Mouse (Mus musculus) megakaryocyte progenitor cell, adult 5-6 weeks (primary cell): ENCODE measurements around the gene Kif21b. TPM values are rescaled to one million over a fixed set of nuclear protein-coding genes. Genes with fewer than 3 reads are reported as not detected.
A peak's percentile ranks its signal among the peaks of the same experiment; 100 is the strongest.

Experiments
- ATAC-seq: replicated peaks from 2 replicates; pipeline ENCODE4 v1.8.0; 2016; ENCODE audit warnings: mild to moderate bottlenecking, moderate TSS enrichment, inconsistent platforms; ENCODE audit not compliant: poor library complexity
- total RNA-seq, 2 experiments: library from RNA; stranded (forward) in 1 of 2; stranded (reverse) in 1 of 2; fragments of 157-497, 149-512 nt in 1 of 2; fragments of 200-1000 nt in 1 of 2; gene quantifications; 2 replicates each; pipeline versions ENCODE4 v1.2.3 to v1.2.4; 2015 to 2017

Gene Kif21b
- total RNA-seq (2015) (7.7 and 8.6 TPM in 2 replicates), total RNA-seq (2017) (8.0 and 10.3 TPM in 2 replicates)

DNA sequence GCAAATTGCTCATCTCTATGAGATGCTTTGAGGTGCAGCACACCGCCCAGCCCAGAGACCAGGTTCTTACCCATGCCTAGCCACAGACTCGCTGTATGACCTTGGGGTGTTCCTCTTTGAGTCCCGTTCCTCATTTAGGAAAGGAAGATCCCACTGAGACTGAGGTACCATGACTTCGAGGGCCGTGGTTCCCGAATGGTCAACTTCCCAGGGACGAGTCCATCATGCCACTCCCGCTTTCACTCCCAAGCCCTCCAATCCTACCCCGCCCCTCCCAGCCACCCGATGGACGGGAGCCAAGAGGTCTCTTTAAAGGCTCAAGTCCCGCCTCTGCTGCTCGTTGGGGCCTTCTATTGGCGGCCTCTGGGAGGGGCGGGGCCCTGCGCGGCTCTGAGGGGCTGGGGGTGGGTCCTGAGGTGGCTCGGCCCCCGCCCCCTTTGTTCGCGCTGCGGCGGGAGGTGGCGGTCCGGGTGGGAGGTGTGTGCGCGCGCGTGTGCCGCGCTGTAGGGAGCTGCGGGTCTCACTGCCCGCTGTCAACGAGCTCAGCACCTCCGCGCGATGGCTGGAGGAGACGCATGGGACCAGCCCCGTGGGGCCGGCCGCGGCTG is at the start of gene Kif21b:
TSS of gene Kif21b (plus strand) at position 439 of the 608 bp plus-strand sequence.
- peak; percentile 70 for ATAC-seq

- no peak for ATAC-seq
Observed at GRCm38 (mm10) chr1:136085988-136086685, 45.1 kb upstream of the Kif21b start.

- no peak for ATAC-seq
Observed at GRCm38 (mm10) chr1:136089368-136090165, 41.6 kb upstream of the Kif21b start.

- no peak for ATAC-seq
Observed at GRCm38 (mm10) chr1:136093726-136094125, 37.5 kb upstream of the Kif21b start.

- ATAC-seq: no peak
Observed at GRCm38 (mm10) chr1:136094807-136095206, 36.4 kb upstream of the Kif21b start.

- no peak; the same call in 1 of the 2 replicates for ATAC-seq
Observed at GRCm38 (mm10) chr1:136102094-136102493, 29.1 kb upstream of the Kif21b start.

DNA sequence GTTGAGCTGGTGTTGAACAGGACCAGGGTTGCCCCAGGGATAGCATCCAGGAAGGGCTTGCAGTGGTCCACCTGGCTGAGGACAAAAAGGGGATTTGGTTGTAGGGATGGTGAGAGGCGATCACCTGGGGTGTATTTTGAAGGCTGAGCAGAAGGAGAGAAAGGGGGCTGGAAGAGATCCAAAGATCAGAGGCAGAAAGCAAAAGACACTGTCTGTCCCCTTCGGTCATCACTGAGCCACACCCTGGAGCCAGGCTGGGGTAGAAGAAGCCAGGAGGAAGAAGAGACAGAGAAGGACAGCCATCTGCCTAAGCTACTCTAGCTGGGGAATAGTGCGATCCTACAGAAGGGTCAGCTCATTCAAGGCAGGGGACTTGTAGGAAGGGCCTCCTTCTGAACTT is 28.6 kb upstream of the Kif21b start:
- ATAC-seq: no peak

DNA sequence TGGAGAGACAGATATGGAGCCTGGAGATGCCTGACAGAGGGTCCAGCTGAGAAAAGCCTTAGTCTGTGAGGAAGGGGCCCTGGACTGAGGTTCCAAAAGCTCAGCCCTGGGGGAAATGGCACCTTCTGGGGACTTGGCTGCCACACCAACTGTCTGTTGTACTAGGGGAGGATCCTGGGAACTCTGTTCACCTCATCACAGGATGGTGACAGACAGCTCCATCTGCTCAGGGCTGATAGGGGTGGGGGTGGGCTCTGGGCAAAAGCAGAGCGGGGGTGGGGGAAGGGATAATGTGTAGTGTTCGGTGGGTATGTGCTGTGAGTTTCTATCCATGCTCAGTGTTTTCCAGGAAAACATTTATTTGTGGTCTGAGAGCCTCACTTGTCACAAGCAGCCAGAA is 28.2 kb upstream of the Kif21b start:
- ATAC-seq: no peak

DNA sequence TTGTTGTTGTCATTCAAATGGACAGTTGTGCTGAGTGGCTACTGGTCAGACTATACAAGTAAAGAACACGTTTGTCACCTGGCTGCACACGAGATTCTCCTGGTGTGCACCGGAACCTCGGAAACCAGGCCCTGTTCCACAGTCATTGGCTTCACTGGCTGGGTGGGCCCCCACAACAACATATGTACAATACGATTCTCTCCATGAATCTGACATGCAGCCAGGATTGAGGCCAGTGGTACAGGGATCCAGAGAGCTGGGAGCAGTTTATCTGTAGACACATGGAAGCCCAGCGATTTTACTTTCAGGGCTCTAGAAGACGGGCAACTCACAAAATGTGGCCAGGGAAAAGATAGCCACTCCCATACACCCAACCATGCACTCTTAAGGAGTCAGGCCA is 27.5 kb upstream of the Kif21b start:
- ATAC-seq: no peak

DNA sequence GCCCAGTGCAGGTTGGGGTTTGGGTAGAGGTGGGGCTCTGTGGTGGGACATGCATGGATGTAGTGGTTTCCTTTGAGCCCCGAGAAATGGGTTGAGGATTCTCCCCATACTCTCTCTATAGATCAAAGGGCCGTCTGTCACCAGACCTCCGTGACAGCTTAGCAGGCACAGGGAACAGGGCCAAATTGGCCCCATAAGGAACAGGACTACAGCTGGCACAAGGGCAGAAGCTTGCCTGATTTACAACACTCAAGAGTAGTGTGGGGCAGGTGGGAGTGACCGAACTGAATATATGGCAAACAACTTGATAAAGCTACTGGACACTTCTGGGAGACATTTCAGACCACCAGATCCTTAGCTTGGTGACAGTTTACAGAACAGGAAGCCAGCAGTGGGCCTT is 26.4 kb upstream of the Kif21b start:
- ATAC-seq: no peak

DNA sequence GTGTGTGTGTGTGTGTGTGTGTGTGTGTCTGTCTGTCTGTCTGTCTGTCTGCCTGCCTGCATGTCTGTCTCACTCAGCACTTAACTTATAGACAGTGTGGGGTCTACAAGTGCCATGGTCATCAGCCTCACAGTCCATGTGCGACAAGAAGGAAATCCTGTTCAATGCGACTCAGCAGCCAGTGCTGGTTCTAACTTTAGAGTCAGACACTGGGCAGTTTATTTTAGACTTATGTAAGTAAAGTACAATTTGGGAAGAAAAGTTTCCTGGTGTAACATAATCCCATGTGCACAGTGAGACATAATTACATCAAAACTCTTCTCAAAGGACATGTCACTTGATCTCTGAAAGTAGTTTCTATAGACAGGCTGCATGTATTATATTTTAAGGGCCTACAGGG is 21.7 kb upstream of the Kif21b start:
- no peak for ATAC-seq

DNA sequence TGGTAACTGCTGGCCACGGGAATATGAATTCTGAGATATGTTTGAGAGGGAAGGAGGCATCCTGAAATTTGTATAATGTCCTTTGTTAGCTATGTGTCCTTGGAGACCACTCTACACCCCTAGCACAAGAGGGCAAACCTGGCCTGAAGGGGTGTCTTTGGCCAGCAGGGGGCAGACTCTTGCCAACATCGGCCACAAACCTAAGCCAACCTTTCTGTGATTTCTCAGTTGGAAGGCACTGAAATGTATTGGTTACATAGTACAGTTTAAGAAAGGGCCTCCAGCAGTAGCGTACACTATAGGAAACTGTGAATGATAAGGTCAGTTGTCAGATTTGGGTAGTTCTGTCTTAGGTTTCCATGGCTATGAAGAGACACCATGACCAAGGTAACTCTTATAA is 15.0 kb upstream of the Kif21b start:
- peak; percentile 70 for ATAC-seq

- ATAC-seq: no peak
Observed at GRCm38 (mm10) chr1:136117069-136117468, 14.1 kb upstream of the Kif21b start.

GRCm38 (mm10) chr1:136118875-136119274 is 12.3 kb upstream of the Kif21b start:
- peak; percentile 78 for ATAC-seq

GRCm38 (mm10) chr1:136119571-136120262 is 11.5 kb upstream of the Kif21b start:
- no peak for ATAC-seq

DNA sequence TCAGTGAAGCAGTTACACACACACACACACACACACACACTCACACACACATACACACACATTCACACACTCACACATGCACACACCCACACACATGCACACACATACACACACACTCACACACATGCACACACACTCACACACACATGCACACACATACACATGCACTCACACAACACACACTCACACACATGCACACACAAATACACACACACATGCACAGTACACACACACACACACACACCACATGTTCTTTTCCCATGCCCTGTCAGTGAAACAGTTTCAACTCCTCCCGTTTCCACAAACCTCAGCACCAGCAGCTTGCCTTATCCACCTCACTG is 11.0 kb upstream of the Kif21b start:
- no peak for ATAC-seq

GRCm38 (mm10) chr1:136120785-136121184 is 10.4 kb upstream of the Kif21b start:
- ATAC-seq: peak; percentile 20; the same call in 1 of the 2 replicates

- no peak for ATAC-seq
Observed at GRCm38 (mm10) chr1:136122030-136122429, 9.2 kb upstream of the Kif21b start.

GRCm38 (mm10) chr1:136126159-136126765 is 4.9 kb upstream of the Kif21b start:
- no peak for ATAC-seq

DNA sequence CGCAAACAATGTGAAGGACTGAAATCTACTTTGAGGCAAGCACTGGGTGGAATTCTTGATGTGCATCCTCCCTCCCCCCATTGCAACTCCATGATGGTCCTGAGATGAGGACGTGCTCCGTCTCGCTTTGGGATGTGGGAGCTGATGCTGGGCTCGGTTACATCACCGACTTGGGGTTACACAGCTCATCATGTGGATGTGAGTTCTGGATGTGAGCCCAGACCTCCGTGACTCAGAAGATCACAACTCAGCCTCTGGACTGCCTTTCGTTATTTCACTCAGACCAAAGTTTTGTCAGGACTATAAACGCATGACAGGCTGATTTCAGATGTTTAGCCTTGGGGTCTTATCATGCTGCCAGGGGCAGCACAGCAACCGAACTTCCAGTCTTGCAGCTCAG is 4.3 kb upstream of the Kif21b start:
- peak; percentile 30 for ATAC-seq

- ATAC-seq: no peak
Observed at GRCm38 (mm10) chr1:136127856-136128255, 3.3 kb upstream of the Kif21b start.
